Comparison of ENCODE assay signal across 11 mouse cellular contexts in genomic region chr16:4788176-4788575, GRCm38 (mm10). TPM values are rescaled to one million over a fixed set of nuclear protein-coding genes. Genes with fewer than 3 reads are reported as not detected.
A peak's percentile ranks its signal among the peaks of the same experiment; 100 is the strongest.
DNase-seq lines count a peak whose midpoint lies in the region; ATAC-seq and TF ChIP-seq lines count a peak whose summit lies in the region.
"Had no signal": no experiment of that assay in that cellular context is flagged by ENCODE, and none has a peak within 500 bp of the region (broad histone marks: within the 10 kb centered on the region; RNA-seq: fewer than 3 reads in every experiment).

No protein-coding gene starts in this region.

- peak; percentile 46 for DNase-seq in kidney, adult 2 months
- DNase-seq in kidney, postnatal 36 days: no peak
- DNase-seq in hindbrain, embryonic 14.5 days (ENCODE audit: low spot score): no peak
- DNase-seq in retina, postnatal 1 day: no peak
- DNase-seq in urinary bladder, adult 2 months (ENCODE audit: low spot score): no peak
- no peak for DNase-seq in spleen, postnatal 4 days (ENCODE audit: low spot score in 2 of 2)
- DNase-seq: adrenal gland, postnatal 36 days; kidney, adult 11 months had no signal

- no peak for TF ChIP-seq POLR2A in kidney, adult 2 months (IDR thresholded peaks at IDR 0.05; ENCODE audit: low read depth, low read length)

- H3K27me3 ChIP-seq in kidney, adult 2 months (replicated peaks; ENCODE audit: control insufficient read depth, insufficient read depth, low read length): no peaks in the 10 kb centered on the region
- no peaks in the 10 kb centered on the region for H3K27me3 ChIP-seq in embryonic facial prominence, embryonic 13.5 days
- H3K27me3 ChIP-seq in hindbrain, embryonic 14.5 days (ENCODE audit: control insufficient read depth, insufficient read depth, low read length): no peaks in the 10 kb centered on the region
- no peaks in the 10 kb centered on the region for H3K27me3 ChIP-seq in midbrain, embryonic 15.5 days (replicated peaks)
- H3K27me3 ChIP-seq: megakaryocyte, embryonic 14.5 days had no signal

- H3K4me3 ChIP-seq in kidney, adult 2 months (ENCODE audit: insufficient read depth, low read depth, low read length): no peak overlapping the region
- 0 out of 2 replicates have a peak overlapping the region, but pooled peaks have one; percentile 87 for H3K4me3 ChIP-seq in embryonic facial prominence, embryonic 13.5 days
- H3K4me3 ChIP-seq in hindbrain, embryonic 14.5 days (replicated peaks; ENCODE audit: low read length): 0 out of 2 replicates have a peak overlapping the region, but pooled peaks have one; percentile 92
- no peak overlapping the region for H3K4me3 ChIP-seq in midbrain, embryonic 15.5 days

- H3K9me3 ChIP-seq in embryonic facial prominence, embryonic 13.5 days: no peaks in the 10 kb centered on the region
- no peaks in the 10 kb centered on the region for H3K9me3 ChIP-seq in hindbrain, embryonic 14.5 days (ENCODE audit: control insufficient read depth, low read length)
- no peaks in the 10 kb centered on the region for H3K9me3 ChIP-seq in midbrain, embryonic 15.5 days
- H3K9me3 ChIP-seq: megakaryocyte, embryonic 14.5 days had no signal

- H3K4me1 ChIP-seq in kidney, adult 2 months (ENCODE audit: control insufficient read depth, insufficient read depth, low read length): peaks cover 26% of the 10 kb centered on the region
- peaks cover 34% of the 10 kb centered on the region for H3K4me1 ChIP-seq in embryonic facial prominence, embryonic 13.5 days
- peaks cover 45% of the 10 kb centered on the region for H3K4me1 ChIP-seq in hindbrain, embryonic 14.5 days (replicated peaks; ENCODE audit: control insufficient read depth, insufficient read depth, low read length)
- peaks cover 46% of the 10 kb centered on the region for H3K4me1 ChIP-seq in midbrain, embryonic 15.5 days

- H3K27ac ChIP-seq in kidney, adult 2 months (ENCODE audit: insufficient read depth, low read depth, low read length): 0 out of 2 replicates have a peak overlapping the region, but pooled peaks have one; percentile 8
- no peak overlapping the region for H3K27ac ChIP-seq in embryonic facial prominence, embryonic 13.5 days
- H3K27ac ChIP-seq in hindbrain, embryonic 14.5 days: no peak overlapping the region
- H3K27ac ChIP-seq in midbrain, embryonic 15.5 days: no peak overlapping the region

- 0 out of 2 replicates have a peak overlapping the region, but pooled peaks have one; percentile 27 for H3K9ac ChIP-seq in embryonic facial prominence, embryonic 13.5 days
- no peak overlapping the region for H3K9ac ChIP-seq in hindbrain, embryonic 14.5 days
- H3K9ac ChIP-seq in midbrain, embryonic 15.5 days: no peak overlapping the region

- no peak for ATAC-seq in embryonic facial prominence, embryonic 13.5 days (ENCODE audit: insufficient number of reproducible peaks, insufficient read depth, low FRiP score, low TSS enrichment, low read depth)
- no peak for ATAC-seq in hindbrain, embryonic 14.5 days (ENCODE audit: low FRiP score)
- no peak for ATAC-seq in midbrain, embryonic 15.5 days (replicated peaks)

- H3K36me3 ChIP-seq in kidney, adult 2 months (ENCODE audit: control insufficient read depth, insufficient read depth, low read length): no peaks in the 10 kb centered on the region
- H3K36me3 ChIP-seq in embryonic facial prominence, embryonic 13.5 days: 0 out of 2 replicates have a peak, but pooled peaks cover 4% of the 10 kb centered on the region
- peaks cover 3% of the 10 kb centered on the region; the same call in 1 of the 2 replicates for H3K36me3 ChIP-seq in hindbrain, embryonic 14.5 days (replicated peaks; ENCODE audit: control insufficient read depth, insufficient read depth)
- no peaks in the 10 kb centered on the region; the same call in 1 of the 2 replicates for H3K36me3 ChIP-seq in midbrain, embryonic 15.5 days (replicated peaks)

- peak overlapping the region; percentile 82 for H3K4me2 ChIP-seq in embryonic facial prominence, embryonic 13.5 days
- peak overlapping the region; percentile 93 for H3K4me2 ChIP-seq in hindbrain, embryonic 14.5 days (replicated peaks)
- H3K4me2 ChIP-seq in midbrain, embryonic 15.5 days: peak overlapping the region; percentile 67

- TF ChIP-seq CTCF in kidney, adult 2 months (conservative IDR thresholded peaks at IDR 0.05; ENCODE audit: insufficient read depth, insufficient read length, low read depth, low read length): no peak

RNA-seq across cellular contexts. Expression of gene Cdip1, which starts 1.9 kb away (rescaled TPM):
- 83.2 and 105 TPM in 2 replicates for polyA plus RNA-seq in kidney, adult 2 months (2012; rRNA removed)
- polyA plus RNA-seq in embryonic facial prominence, embryonic 13.5 days (2015; fragmentation: Nextera tagmentation; extraction: Ambion mirVana): 84.5 and 91.6 TPM in 2 replicates
- polyA plus RNA-seq in hindbrain, embryonic 14.5 days (2014; fragmentation: Nextera tagmentation; extraction: Ambion mirVana): 112 and 121 TPM in 2 replicates
- 130 and 132 TPM in 2 replicates for polyA plus RNA-seq in midbrain, embryonic 15.5 days (2015; fragmentation: Nextera tagmentation; extraction: Ambion mirVana)
- polyA plus RNA-seq in urinary bladder, adult 2 months (2012; rRNA removed): 41.1 and 51.1 TPM in 2 replicates

RNA-seq across cellular contexts. Expression of gene 4930562C15Rik, which starts 47.0 kb away (rescaled TPM):
- 0.03 TPM in 1 of 2 replicates, not detected in the other for polyA plus RNA-seq in kidney, adult 2 months (2012; rRNA removed)
- polyA plus RNA-seq in embryonic facial prominence, embryonic 13.5 days (2015; fragmentation: Nextera tagmentation; extraction: Ambion mirVana): 0.44 and 0.89 TPM in 2 replicates
- polyA plus RNA-seq in hindbrain, embryonic 14.5 days (2014; fragmentation: Nextera tagmentation; extraction: Ambion mirVana): 0.34 and 0.74 TPM in 2 replicates
- polyA plus RNA-seq in midbrain, embryonic 15.5 days (2015; fragmentation: Nextera tagmentation; extraction: Ambion mirVana): 0.19 and 0.52 TPM in 2 replicates
- polyA plus RNA-seq in urinary bladder, adult 2 months (2012; rRNA removed): 0.09 TPM in 1 of 2 replicates, not detected in the other

Comparison
In these comparisons a context has a peak if more than half of its experiments do, and no peak if none do; other contexts are left out.
1. H3K4me3 ChIP-seq: peak in embryonic facial prominence, embryonic 13.5 days (single experiment) and hindbrain, embryonic 14.5 days (single experiment); none in kidney, adult 2 months (single experiment) and midbrain, embryonic 15.5 days (single experiment).
2. Peak in every context shown above with its lines, with median percentiles within 50 percentile points of each other: H3K4me2 ChIP-seq.